Mouse (Mus musculus): ENCODE measurements around the gene 1700042G07Rik.

The 1700042G07Rik gene

DNA sequence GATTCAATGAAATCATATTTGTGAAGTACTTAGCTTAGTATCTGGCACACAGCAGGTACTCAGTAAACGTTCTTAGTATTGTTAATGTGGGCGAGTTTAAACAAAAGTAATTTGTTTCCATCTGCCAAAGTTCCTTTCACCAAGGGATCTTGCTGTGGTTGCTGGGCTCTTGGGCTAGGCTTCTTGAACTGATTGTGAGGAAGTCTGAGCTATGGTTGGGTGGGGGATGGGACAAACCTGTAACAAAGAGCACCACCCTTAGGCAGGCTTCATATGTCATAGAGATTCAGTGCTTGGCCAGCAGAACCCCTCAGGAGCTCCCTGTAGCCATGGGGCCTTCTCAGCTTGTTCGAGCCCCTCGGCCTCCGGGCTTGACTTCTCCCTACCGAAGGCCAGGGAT, at the start of gene 1700042G07Rik, which contains the start of gene Gm49337:
1700042G07Rik (plus strand) TSS at position 301 of the 400 bp plus-strand sequence.
Gm49337 (plus strand) TSS at position 313 of the 400 bp plus-strand sequence.
- no peak for DNase-seq (ENCODE audit: low read depth in 2 of 2, low spot score in 2 of 2)

DNA sequence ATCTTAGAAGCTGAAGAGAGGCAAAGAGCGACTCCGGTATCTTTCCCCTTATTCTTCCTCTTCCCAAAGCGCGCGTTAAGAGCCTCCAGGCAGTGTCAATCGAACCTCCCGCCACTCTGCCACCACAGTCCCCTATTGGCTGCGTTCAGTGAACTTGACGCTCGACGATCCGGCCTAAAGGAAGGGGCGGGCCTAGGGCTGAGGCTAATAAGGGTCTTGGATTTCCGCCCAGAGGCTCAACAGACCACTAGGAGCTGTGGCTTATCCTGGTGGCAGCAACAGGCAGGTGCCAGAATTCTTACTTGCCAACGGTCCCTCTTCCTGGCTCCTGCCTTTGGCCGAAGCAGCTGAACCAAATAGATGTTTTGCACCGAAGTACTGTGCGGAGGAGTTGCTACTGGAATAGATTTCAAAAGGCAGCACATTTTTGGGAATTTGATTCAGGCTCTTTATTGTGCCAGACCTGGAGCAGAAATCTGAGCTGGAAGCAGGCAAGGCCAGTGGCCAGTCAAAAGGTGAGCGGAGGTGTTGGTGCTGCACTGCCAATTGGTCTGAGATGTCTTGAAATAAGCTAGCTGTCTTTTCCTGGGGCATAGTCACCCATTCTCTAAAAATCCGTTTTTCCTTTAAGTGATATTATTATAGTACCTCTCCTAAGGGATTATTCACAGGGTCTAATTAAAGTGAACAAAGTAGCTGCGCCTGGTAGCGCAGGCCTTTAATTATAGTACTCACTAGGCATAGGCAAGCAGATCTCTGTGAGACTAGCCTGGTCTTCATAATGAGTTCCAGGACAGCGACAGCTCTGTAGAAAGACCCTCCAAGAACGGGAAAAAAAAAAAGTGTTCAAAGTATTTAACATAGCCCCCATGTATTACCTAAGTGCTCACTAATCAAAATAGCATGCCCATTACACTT, 49.3 kb upstream of the 1700042G07Rik start, which contains the start of the genes Rad54l and Pomgnt1:
Rad54l (minus strand) TSS at position 89 of the 918 bp plus-strand sequence.
Pomgnt1 (plus strand) TSS at position 239 of the 918 bp plus-strand sequence.
- DNase-seq (ENCODE audit: low read depth in 2 of 2, low spot score in 2 of 2), result peak; percentile 24 to 50

GRCm38 (mm10) chr4:116125803-116126386, 47.3 kb upstream of the 1700042G07Rik start:
- no peak for DNase-seq (ENCODE audit: low read depth in 2 of 2, low spot score in 2 of 2)

GRCm38 (mm10) chr4:116127956-116128355, 45.2 kb upstream of the 1700042G07Rik start:
- DNase-seq (ENCODE audit: low read depth in 2 of 2, low spot score in 2 of 2), result no peak

- DNase-seq (ENCODE audit: low read depth in 2 of 2, low spot score in 2 of 2), result no peak
Measured at GRCm38 (mm10) chr4:116133126-116133525, 40.0 kb upstream of the 1700042G07Rik start.

GRCm38 (mm10) chr4:116134990-116135389, 38.2 kb upstream of the 1700042G07Rik start:
- DNase-seq (ENCODE audit: low read depth in 2 of 2, low spot score in 2 of 2), result no peak

DNA sequence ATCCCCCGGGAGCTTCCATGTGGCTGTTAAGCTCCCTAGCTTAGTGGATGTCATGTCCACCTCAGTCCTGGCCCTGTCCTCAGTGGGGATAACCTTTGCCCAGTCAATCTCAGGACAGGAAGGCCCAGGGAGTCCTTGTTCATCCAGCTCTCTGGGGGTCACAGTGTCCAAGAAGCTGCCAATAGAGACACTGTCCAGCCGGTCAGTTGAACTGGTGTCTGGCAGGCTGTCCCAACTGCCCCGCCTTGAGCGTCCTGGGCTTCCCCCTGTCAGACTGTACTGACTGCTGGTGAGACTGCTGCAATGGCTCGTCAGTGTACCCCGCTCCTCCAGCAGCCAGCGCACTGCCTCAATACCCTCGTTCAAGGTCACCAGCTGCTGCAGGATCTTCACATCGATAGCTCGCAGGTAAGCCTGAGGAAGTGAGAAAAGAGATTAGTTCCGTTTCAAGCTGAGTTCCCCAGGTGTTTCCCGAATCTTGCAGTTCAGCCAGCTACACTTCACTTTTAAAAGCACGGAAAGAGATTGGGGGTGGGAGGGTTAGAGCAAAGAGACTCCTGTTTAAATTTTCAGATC, 35.7 kb upstream of the 1700042G07Rik start:
- no peak for DNase-seq (ENCODE audit: low read depth in 2 of 2, low spot score in 2 of 2)

GRCm38 (mm10) chr4:116140801-116141574, 32.2 kb upstream of the 1700042G07Rik start:
- DNase-seq (ENCODE audit: low read depth in 2 of 2, low spot score in 2 of 2), result no peak

DNA sequence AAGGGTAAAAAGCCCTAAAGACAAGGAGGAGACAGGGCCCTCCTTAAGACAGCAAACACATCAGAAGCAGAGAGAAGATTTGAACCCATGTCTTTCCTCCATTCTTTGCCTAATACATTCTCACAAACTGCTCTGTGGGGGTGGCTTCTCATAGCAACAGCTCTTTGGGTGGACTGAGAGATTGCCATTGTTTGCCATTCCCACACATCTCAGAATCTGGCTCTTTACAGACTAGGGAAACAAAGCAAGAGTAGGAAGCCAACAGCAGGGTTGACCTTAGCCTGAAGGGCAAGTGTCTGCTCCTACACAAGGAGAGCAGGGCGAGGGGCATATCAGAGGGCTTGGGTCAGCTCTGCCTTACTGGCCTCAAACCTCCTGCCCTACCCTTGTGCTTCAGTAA, 31.4 kb upstream of the 1700042G07Rik start:
- no peak for DNase-seq (ENCODE audit: low read depth in 2 of 2, low spot score in 2 of 2)

- no peak for DNase-seq (ENCODE audit: low read depth in 2 of 2, low spot score in 2 of 2)
Measured at GRCm38 (mm10) chr4:116142269-116142668, 30.9 kb upstream of the 1700042G07Rik start.

DNA sequence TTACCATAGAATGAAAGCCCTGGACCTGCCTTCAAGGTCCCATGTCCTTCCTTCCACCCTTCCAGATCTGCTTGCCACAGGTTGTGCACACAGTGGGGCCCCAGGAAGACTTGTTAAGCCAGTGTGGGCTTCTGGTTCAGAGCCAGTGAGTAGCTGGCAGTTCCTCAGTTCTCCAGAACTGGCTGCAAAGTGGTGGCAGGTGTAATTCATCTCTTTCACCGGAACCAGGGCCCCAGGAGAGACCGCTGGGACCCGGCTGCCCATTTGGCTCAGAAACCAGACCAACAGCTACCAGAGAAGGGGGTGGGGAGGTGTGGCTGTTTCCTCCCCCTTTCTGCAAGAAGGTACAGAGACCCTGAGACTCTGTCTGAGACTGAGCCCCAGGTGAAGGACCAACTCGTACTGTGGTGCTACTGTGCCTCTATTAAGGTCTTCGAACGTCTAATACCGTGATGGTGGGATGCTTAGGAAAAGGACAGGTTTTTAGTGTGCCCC, 29.8 kb upstream of the 1700042G07Rik start:
- DNase-seq (ENCODE audit: low read depth in 2 of 2, low spot score in 2 of 2), result no peak

GRCm38 (mm10) chr4:116143891-116144717, 29.1 kb upstream of the 1700042G07Rik start:
- peak; percentile 27 to 30 for DNase-seq (ENCODE audit: low read depth in 2 of 2, low spot score in 2 of 2)

DNA sequence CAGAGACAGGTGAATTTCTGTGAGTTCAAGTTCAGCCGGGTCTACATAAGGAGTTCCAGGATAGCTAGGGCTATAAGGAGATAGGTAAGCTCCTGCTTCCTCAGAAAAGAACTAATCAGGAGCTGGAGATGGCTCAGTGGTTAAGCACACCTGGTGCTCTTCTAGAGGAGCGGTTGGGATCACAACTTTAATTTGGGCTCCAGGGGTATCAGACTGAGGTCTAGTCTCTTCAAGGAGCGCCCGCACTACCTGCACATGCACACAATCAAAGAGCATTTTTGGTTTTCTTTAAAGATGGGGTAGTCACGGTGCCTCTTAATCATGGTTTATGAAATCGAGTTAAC, 23.4 kb upstream of the 1700042G07Rik start:
- DNase-seq (ENCODE audit: low read depth in 2 of 2, low spot score in 2 of 2), result no peak

- DNase-seq (ENCODE audit: low read depth in 2 of 2, low spot score in 2 of 2), result peak in 1 of 2 experiments; percentile 41
Measured at GRCm38 (mm10) chr4:116150156-116150861, 22.9 kb upstream of the 1700042G07Rik start.

- DNase-seq (ENCODE audit: low read depth in 2 of 2, low spot score in 2 of 2), result no peak
Measured at GRCm38 (mm10) chr4:116150862-116151221, 22.3 kb upstream of the 1700042G07Rik start.

DNA sequence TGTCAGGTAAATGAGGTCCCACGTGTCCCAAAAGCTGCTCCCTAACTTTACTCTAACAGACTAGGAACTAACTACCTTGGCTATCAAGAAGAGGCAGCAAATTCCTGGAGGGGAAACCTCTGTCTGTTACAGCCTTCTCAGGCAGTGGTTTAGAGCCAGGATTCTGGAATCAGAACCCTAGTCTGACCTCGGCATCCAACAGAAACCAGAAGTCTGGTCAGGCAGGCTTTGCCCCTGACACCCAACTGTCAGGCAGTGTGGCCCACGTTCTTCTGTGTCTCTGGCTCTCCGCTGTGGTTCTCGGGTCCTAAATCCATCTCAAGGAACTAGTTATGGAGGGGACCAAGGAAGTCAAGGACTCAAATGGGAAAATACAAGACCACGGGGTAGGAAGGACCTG, 21.9 kb upstream of the 1700042G07Rik start, which contains the start of gene Lurap1:
Lurap1 (minus strand) TSS at position 101 of the 400 bp plus-strand sequence.
- DNase-seq (ENCODE audit: low read depth in 2 of 2, low spot score in 2 of 2), result no peak

DNA sequence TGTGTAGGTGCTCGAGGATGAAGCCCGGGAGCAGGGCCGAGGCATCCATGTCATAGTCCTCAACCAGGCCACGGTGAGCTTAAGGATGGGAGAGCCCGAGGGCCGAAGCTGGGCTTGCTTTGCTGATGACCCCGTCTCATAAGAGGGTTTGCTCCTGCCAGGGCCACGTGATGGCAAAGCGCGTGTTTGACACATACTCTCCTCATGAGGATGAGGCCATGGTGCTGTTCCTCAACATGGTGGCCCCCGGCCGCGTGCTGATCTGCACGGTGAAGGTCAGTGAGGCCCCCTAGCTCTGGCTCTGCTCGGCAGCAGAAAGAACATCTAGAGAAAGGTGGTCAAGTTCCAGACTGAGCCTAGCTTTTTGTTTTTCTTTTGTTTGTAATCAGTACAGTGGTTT, 20.5 kb upstream of the 1700042G07Rik start:
- no peak for DNase-seq (ENCODE audit: low read depth in 2 of 2, low spot score in 2 of 2)

DNA sequence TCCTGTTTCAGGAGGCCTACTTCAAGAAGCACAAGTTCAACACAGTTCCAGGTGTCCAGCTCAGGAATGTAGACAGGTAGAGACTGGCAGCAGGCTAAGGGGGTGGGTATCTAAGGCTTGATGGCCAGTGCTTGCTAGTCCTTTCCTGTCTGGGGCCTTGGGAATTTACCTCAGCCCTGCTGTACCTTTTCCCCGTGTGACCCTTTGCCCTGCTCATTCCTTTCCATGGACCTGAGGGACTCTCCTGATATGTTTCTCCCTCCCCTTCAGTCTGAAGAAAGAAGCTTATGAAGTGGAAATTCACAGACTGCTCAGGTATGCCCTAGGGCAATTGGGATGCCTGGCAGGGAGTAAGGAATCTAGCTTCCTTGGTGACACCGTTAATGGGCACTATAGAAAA, 15.3 kb upstream of the 1700042G07Rik start:
- no peak for DNase-seq (ENCODE audit: low read depth in 2 of 2, low spot score in 2 of 2)

- DNase-seq (ENCODE audit: low read depth in 2 of 2, low spot score in 2 of 2), result peak in 1 of 2 experiments; percentile 37
Measured at GRCm38 (mm10) chr4:116159912-116160311, 13.3 kb upstream of the 1700042G07Rik start.
